Mouse (Mus musculus) testis, postnatal 14 days (tissue): Measurements from ENCODE around the gene Syne2.

Source experiments
- DNase-seq: peaks from one replicate; pipeline ENCODE4 v3.0.0; 2021; ENCODE audit warnings: low spot score

Gene Syne2

GRCm38 (mm10) chr12:76049343-76049742 lies 231.4 kb downstream of the Syne2 start:
- DNase-seq: no peak

DNA sequence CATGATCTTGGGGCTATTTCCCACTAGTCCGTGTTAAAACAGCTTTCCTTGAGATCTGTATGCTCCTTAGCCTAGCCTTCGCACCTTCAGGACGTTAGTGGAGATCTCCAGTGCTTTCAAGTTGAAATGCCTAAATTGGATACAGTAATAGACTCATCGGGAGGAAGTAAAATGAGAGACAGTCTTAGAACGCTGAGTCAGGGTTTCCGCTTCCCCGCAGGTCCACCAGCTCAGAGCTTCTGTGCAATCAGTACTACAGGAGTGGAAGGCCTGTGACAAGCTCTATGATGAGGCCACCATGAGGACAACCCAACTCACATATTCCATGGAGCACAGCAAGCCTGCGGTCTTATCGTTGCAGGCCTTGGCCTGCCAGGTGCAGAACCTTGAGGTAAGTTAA lies 233.9 kb downstream of the Syne2 start:
- no peak for DNase-seq

- no peak for DNase-seq
Measured at GRCm38 (mm10) chr12:76054653-76055052, 236.7 kb downstream of the Syne2 start.

- DNase-seq: no peak
Measured at GRCm38 (mm10) chr12:76063001-76063400, 245.1 kb downstream of the Syne2 start.

DNA sequence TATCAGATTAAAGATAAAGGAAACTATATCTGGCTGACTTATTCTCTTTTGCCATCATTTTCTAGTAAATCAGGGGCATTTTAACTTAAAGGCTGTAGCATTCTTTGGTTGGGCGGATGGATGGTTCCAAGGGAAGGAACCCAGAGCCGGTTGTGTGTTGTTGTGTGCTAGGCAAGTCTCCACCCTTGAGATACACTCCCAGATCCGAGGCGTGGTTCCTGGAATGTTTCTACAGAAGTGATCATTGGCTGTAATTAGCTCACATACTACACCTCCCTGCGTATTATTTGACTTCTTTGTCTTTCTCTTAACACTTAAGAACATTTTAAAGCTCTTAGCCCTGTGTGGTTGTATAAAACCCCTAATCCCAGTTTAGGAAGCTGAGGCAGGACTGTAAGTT lies 252.5 kb downstream of the Syne2 start:
- DNase-seq: no peak

DNA sequence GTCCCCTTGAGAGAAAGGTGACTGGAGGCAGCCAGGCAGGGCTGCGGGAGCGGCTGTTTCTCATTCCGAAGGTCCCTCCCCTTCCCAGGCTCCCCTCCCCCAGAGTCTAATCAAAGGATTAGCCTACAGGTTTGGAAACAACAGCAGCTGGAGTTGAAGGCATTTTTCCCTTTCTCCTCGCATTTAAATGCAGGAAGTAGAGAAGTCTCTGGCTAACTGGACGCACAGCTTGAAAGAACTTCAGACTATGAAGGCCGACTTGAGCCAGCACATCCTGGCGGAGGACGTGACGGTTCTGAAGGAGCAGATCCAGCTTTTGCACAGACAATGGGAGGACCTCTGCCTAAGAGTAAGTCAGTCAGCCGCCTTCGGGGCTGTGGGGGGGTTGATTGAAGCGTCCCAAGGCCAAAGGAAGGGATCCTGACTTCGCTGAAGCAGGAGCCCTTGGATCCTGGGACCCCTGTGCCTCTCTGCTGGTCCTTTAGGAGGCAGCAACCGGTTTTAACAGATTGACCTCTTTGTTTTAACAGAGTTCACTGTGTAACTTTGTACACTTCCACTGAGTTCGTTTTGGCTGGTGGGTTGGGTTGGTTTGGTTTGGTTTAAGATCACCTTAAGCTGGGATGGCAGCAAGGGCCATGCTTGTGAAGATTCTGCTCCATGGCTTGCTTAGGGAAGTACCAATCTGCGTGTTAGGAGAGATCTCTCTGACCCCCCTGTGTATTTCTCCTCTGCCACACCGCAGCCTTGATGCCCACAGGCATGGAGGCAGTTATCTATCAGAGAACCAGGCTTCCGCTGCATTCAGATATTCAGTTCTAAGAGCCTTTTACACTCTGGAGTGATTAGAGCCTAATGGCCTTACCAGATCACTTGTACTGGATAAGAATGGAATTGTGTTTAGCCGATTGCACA lies 254.3 kb downstream of the Syne2 start:
- DNase-seq: no peak

DNA sequence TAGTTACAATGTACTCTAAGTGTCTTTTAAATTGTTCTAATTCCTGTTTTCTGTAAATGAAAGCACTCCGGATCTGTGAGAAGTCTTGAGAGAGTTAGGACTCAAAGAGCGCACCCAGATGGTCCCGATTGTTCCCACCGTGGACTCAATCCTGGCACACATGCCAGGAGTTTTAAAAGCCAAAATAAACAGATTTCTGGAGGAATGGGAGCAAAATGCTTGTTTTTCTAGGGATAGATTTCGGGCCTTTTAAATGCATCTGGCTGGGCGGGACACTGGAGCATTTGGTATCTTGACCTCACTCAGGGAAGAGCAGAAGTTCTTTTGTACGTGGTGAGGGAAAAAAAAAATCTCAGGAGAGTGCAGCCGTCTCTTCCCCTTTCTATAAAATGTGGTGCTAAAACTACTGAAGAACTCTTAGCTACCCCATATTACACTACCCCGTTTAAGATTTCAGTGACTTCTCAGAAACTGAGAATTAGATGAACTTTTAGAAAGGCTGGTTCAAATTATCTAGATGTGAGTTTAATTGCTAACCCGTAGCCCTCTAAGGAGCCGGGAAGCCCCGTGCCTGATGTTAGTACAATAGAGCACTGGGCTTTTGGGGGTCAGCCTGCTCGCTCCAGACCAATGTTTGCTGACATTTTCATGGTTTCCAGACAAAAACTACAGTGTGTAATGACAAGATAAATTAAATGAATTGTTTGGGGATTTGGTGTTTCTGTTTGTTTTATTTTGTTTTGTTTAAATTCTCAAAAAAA lies 255.3 kb downstream of the Syne2 start:
- DNase-seq: no peak

DNA sequence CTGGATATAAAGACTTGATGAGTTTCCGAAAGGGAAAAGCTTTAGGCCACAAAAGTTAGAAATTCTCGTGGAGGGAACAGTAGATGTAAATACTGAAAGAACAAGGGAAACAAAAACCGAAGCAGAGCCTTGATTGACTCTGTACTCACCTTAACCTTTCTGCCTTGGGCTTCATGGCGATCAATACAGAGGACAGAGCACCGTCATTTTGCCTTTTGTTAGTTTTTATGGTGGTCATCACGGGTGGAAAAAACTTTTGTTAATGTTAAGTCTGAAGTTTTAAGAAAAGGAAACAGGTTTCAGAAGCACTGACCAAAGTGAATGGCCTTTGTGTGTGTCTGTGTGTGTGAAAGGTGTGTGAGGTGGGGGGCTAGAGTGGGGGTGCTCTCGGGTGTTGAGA lies 256.0 kb downstream of the Syne2 start:
- no peak for DNase-seq

DNA sequence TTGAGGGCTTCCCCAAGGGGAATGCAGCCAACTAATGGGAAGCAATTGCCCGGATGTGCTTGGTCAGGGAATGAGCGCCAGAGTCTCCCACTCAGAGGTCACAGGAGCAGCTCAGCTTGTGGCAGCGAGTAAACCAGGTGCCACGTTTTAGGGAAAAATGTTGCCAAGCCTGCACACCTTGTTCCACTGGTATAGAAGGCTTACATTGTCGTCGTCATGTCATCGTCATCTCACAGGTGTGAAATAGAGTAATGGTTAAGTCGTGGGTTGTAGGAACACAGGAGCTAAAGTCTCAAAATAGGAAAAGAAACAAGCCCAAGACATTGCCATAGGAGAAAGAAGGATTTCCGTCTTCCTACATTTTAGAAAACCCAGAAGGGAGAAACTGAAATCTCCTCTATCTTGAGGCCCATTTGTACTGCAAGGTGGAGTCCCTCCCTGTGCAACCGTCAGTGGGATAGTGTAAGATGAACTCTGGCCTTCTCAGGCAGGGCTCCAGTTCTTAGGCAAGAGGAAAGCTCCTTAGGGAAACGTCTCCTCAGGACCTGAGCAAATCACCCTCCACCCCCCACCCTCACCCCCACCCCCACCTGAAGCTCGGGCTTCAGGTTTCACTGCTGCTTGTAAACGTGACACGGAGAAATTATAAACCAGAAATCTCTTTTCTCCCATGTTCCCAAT lies 263.1 kb downstream of the Syne2 start:
- DNase-seq: no peak

DNA sequence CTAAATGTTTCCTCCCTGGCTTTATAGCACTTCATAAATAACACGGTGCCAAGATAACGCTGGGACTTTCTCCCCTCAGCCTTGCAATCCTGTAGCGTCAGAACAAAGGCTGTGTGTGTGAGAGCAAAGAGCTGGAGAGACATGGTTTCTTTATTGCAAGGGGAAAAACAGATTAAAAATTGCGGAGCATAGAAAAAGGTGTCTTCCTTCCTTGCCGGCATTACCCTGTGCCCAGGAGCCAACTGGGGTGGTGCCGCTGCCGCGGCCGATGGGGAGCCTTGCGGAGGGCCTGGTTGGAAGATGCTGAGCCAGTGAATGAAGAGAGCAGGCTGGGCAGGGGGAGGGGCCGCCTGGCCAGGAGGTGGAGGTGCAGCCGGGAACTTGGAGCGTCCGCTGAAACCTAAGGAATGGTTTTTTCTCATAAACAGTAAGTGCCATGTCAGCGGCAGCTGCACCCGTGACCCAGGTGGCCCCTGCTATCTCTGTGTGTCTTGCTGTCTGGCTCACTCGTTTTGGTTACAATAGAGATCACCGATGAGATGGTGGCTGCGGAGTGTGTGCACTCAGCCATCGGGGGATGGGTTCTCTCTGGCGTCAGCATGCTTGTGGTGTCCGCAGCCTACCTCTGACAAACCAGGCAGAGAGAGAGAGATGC lies 263.8 kb downstream of the Syne2 start:
- DNase-seq: no peak

DNA sequence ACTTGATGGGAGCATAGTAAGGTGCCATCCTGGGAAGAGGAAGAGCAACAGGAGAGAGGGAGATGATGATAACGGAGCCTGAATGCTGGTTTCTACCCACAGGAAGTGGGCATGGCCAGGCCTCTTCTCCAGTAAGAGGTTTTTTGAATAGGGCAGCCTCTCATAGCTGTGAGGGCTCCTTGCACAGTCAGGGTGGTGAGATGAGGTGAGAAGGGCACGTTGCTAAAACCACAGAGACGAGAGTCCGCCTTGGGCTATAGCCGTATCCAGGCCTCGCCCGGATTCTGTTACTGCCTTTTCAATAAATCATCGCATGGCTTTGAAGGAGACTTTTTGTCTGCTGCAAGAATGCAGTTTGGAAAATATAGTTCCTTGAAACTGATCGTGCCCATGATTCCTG lies 267.1 kb downstream of the Syne2 start:
- no peak for DNase-seq

DNA sequence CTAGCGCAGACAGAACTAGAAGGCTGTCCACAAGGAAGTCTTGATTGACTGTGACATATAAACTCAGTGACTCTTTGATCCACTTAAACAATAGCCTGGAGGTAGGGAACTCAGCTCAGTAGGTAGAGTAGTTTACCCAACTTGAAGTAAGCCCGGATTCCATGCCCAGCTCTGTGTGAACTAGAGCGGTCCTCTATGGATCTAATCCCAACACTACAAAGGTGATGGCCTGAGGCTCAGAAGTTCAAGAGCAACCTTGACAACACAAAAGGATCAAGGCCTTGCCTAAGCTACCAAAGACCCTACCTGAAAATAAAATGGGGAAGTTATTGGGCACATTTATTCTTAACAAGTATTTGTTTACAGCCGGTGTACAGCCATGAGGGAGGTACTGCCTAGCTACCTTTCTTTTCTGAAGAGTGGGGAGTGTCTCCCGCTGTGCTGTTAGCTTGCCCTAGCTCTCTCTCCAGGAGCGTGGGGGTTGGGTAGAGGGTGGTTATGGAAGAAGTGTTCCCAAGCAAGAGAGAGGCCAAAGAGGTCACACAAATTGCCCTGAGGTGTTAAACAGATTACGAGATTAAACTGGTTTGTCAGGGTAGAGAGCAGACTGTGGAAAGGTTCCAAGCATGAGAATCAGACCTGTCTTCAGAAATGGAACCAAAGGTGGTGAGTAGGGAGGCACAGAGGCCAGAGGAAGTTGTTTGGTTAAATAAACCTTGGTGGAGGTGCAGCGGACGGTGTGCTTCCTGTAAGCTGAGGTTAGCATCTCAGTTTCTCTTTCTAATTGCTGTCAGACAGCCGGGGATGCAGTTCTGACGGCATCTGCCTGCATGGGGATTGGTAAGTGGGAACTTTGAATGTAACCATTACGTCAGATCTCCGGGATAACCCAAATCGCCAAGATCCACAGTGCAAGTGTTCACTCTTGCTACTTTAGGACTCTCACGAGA lies 268.3 kb downstream of the Syne2 start:
- no peak for DNase-seq

- no peak for DNase-seq
Measured at GRCm38 (mm10) chr12:76087025-76087424, 269.1 kb downstream of the Syne2 start.

- DNase-seq: peak; percentile 49
Measured at GRCm38 (mm10) chr12:76092789-76093466, 275.0 kb downstream of the Syne2 start.

DNA sequence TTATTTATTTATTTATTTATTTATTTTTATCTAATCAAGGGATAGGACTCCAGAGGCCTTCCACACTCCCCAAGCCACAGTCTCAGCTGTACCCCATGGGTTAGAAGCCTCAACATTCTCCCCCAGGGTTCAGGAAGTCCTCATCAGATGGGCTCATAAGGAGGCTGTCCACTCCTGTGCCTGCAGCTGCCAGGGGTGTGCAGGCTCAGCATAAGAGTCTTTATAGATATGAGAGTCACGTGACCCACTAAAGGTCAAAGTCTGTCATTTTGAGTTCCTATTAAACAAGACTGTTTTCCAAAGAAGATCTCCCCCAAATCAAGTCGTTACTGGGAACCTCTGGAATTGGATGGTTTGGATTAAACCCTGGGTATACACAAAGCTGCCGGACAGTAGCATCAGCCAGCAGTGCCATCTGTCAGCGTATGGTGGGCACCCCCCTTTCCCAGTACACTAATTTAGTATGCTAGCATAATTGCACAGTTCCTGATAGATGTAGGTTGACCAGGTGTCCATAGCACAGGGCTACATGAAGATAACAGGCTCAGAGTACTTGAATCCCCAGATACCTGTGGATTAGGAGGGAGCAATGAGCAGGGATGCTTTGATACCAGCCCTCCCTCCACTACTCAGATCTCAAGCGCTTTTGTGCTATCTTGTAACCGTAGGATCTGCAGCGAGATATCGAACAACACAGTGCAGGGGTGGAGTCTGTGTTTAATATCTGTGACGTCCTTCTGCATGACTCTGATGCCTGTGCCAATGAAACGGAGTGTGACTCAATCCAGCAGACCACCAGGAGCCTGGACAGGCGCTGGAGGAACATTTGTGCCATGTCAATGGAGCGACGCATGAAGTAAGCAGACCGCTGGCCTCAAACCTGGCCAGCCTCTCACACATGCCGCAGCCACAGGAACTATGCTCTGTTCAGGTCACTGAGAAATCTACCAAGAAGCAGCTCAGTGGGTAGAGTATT lies 276.0 kb downstream of the Syne2 start:
- DNase-seq: no peak

DNA sequence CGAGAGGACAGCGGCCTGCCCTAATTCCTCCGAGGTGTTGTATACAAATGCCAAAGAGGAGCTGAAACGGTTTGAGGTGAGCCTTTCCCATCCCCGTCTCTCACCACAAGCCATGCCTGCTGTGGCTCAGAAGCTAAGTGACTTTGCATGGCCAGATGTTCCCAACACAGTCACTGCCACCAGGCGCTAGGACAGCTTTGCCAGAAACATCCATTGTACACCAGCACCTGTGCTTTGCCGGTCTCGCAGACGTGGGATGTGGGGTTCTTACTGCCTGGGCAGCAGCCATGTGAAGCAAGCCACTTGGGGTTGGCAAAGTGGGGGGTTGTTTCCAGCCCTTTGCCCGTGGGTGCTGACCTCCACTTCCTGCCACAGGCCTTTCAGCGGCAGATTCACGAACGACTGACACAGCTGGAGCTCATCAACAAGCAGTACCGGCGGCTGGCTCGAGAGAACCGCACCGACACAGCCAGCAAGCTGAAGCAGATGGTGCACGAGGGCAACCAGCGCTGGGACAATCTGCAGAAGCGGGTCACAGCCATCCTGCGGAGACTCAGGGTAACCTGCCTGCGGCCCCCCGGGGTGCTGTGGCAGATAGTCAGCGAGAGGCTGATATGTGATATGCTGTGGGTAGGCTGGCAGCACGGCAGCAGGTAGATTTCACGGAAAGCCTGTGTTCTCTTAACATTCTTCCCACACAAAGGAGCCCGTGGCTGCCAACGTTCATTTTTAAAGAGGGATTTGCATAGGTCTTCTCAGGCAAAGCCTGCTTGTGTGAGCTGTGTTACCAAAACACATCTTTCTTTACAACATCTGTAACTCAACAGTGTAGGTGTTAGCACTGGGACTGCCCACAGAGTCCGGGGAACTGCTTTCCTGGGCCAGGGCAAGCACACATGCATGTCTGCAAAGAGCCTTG lies 277.4 kb downstream of the Syne2 start:
- no peak for DNase-seq

DNA sequence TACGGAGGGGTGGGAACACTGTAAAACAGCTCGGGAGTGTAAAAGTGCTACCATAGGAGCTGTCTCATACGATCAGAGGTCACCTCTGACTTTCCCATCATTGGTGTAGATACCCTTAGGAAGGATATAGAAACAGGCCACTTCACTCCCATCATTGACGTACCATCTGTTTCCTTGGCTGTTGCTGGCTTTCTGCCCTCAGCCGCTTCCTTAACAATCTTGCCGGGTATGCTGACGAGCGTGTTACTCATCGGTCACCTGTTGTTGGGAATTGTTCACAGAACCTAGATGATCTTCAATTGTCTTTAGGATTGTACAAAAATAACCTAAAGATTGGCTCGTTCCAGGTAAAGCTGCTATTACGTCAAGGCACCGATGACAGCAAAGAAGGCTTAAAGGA lies 284.7 kb downstream of the Syne2 start:
- no peak for DNase-seq
